Mouse (Mus musculus) macrophage (primary cell): ENCODE measurements around the gene Efcab2. TPM values are rescaled to one million over a fixed set of nuclear protein-coding genes. Genes with fewer than 3 reads are reported as not detected.

Experiments
- H3K27ac ChIP-seq: fragments of 350-480 bp; formaldehyde crosslinking; 2 replicates; pipeline ENCODE4 v1.9.0; 2021
- H3K36me3 ChIP-seq: fragments of 350-480 bp; formaldehyde crosslinking; 2 replicates; pipeline ENCODE4 v1.9.0; 2021; ENCODE audit errors: inconsistent target
- H3K4me3 ChIP-seq: fragments of 350-480 bp; formaldehyde crosslinking; 2 replicates; pipeline ENCODE4 v1.9.0; 2021; ENCODE audit errors: inconsistent target
- H3K79me2 ChIP-seq: fragments of 350-480 bp; formaldehyde crosslinking; 2 replicates; pipeline ENCODE4 v1.9.0; 2021; ENCODE audit errors: inconsistent target
- WGBS: methylation state at CpG from one replicate; pipeline ENCODE4 v1.1.7; 2026; ENCODE audit warnings: inconsistent platforms; ENCODE audit not compliant: missing documents; 5-methylcytosine and 5-hydroxymethylcytosine counted together
- polyA plus RNA-seq: library from polyadenylated mRNA; stranded (reverse); fragments of 250-400 nt; gene quantifications from 3 replicates; pipeline ENCODE4 v1.2.4, GENCODE M21; 2018; ENCODE audit warnings: inconsistent platforms

Gene Efcab2
- polyA plus RNA-seq, 1 experiment from 2014 or later: 3.6 TPM

GRCm38 (mm10) chr1:178485138-178485867 is 79.4 kb downstream of the Efcab2 start:
- Histone ChIP-seq H3K27ac (no peak overlapping the region), H3K36me3 (no peaks in the 10 kb centered on the region), H3K79me2 (no peaks in the 10 kb centered on the region), H3K4me3 (no peak overlapping the region)
- 90% methylated on average over 5 of the region's 5 CpGs for WGBS

DNA sequence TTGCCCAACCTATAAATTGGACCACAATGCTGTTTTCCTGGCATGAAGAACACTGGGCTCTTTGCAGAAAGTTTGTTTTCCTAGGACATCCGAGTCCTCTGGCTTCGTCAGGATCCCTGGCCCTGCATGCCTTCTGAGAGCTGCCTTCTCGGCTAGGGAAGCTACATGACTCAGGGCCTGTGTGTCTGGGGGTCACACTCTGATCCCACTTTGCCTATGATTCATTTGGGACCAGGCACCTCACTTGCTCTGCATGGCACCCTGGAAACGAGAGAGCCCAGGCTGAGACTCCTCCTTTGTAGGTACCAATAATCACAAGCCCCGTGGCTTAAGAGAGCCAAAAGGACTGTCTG is 80.0 kb downstream of the Efcab2 start:
- Histone ChIP-seq H3K27ac (no peak overlapping the region), H3K79me2 (no peaks in the 10 kb centered on the region), H3K4me3 (no peak overlapping the region), H3K36me3 (no peaks in the 10 kb centered on the region)
- WGBS: 94% methylated on average over 5 of the region's 5 CpGs

GRCm38 (mm10) chr1:178486828-178487227 is 80.9 kb downstream of the Efcab2 start:
- H3K36me3 ChIP-seq: no peaks in the 10 kb centered on the region
- no peak overlapping the region for H3K4me3 ChIP-seq
- H3K27ac ChIP-seq: no peak overlapping the region
- WGBS: 97% methylated on average over 5 of the region's 5 CpGs
- H3K79me2 ChIP-seq: no peaks in the 10 kb centered on the region

- no peaks in the 10 kb centered on the region for H3K36me3 ChIP-seq
- 29% methylated on average over 3 of the region's 3 CpGs for WGBS
- no peak overlapping the region for H3K27ac ChIP-seq
- H3K79me2 ChIP-seq: no peaks in the 10 kb centered on the region
- H3K4me3 ChIP-seq: no peak overlapping the region
Measured at GRCm38 (mm10) chr1:178489127-178489526, 83.2 kb downstream of the Efcab2 start.

GRCm38 (mm10) chr1:178491733-178492132 is 85.8 kb downstream of the Efcab2 start:
- Histone ChIP-seq H3K4me3 (no peak overlapping the region), H3K27ac (peak overlapping the region; percentile 39; the same call in 1 of the 2 replicates)
- WGBS: 8% methylated on average over 5 of the region's 5 CpGs

DNA sequence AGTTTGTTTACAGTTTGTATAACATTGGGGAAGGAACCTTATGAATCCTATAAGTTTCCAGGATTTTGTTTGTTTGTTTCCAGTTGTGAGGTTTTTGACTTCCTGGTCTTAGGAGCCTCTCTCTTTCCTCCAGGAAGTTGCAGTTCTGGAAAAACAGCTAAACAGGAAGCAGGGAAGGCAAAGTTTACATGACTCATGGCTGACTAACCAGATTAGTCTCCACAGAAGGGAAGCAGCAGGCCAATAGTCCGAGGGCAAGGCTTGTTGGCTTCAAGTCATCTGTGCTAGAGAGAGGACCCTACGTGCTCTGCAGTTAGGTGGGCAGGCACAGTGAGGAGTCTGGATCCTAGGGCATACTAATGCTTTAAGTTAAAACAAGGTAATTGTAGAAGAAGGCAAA is 86.6 kb downstream of the Efcab2 start:
- Histone ChIP-seq H3K4me3 (no peak overlapping the region), H3K79me2 (no peaks in the 10 kb centered on the region), H3K36me3 (no peaks in the 10 kb centered on the region), H3K27ac (peak overlapping the region; percentile 39)
- WGBS: 13% methylated on average over 2 of the region's 2 CpGs

More at GRCm38 (mm10) chr1:178491733-178492132, 85.8 kb downstream of the Efcab2 start:
- no peaks in the 10 kb centered on the region for H3K36me3 ChIP-seq
- H3K79me2 ChIP-seq: no peaks in the 10 kb centered on the region

GRCm38 (mm10) chr1:178496186-178496585 is 90.3 kb downstream of the Efcab2 start:
- no peaks in the 10 kb centered on the region for H3K79me2 ChIP-seq
- no peak overlapping the region for H3K27ac ChIP-seq
- H3K36me3 ChIP-seq: no peaks in the 10 kb centered on the region
- 88% methylated on average over 2 of the region's 2 CpGs for WGBS
- H3K4me3 ChIP-seq: no peak overlapping the region

DNA sequence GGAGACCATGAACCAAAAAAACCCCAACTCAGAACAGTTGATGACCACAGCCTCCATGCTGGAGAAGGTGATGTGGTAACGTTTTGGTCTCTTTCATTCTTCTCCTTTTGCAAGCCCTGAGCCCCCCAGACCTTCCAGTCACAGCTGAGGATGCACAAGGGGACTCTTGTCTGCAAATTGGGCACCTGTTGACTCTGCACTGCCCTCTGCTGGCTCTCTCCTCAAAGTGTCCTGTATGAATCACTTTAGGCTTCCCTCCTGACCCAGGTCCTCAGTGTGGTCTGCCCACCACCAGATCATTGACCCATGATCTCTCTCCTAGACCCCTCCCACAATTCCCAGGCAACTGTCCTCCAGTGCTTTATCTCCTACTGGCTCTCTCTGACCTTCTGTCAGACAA is 91.0 kb downstream of the Efcab2 start:
- Histone ChIP-seq H3K4me3 (no peak overlapping the region), H3K27ac (no peak overlapping the region), H3K79me2 (no peaks in the 10 kb centered on the region), H3K36me3 (no peaks in the 10 kb centered on the region)
- 12% methylated on average over 1 of the region's 1 CpGs for WGBS

DNA sequence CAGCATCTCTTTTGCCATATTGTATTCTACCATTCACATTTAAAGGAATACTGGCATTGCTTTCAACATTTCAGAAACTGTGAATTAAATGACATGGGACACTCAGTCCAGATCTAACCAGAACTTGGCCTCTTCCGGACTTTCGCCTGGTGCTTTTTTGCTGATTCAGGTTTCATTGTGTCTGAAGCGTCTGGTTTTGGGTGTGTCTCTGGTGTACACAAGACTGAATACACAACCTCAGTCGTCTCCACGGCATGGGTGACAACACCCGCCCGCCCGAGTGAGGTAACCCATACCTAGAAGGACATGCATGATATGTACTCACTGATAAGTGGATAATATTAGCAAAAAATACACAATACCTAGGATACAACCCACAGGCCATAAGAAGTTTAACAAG is 101.1 kb downstream of the Efcab2 start:
- 85% methylated on average over 8 of the region's 8 CpGs for WGBS
- Histone ChIP-seq H3K27ac (no peak overlapping the region), H3K36me3 (no peaks in the 10 kb centered on the region), H3K4me3 (no peak overlapping the region), H3K79me2 (no peaks in the 10 kb centered on the region)

DNA sequence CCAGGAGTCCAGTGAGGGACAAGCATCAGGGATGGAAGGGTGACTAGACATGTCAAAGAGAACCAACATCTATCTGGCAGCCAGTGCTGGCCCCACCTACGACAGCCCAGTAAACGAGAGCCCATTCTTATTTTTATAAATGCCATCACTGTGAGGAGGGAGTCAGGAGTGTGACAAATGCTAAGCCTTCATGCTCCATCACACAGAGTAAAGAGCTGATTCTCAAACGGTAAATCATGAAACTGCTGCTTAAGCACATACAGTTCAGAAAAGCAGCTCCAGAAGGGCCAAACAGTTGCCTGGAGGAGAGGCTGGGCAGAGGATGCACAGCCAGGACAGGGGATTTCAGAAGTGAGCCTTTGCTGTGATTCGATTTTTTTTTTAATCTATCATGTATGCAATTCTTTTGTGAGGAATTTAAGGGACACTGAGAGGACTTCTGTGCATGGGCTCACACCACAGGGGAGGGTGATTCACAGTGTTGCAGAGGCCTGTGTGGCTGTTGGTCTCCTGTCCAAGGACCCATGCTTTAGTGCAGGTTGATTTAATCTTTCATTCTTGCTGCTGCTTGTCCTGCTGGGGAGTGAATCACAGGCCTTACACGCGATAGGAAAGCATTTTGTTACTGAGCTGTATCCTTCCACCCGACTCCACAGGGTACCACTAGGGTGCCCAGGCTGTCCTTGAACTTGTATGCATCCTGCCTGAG is 106.6 kb downstream of the Efcab2 start:
- no peaks in the 10 kb centered on the region for H3K36me3 ChIP-seq
- H3K27ac ChIP-seq: no peak overlapping the region
- no peaks in the 10 kb centered on the region for H3K79me2 ChIP-seq
- no peak overlapping the region for H3K4me3 ChIP-seq
- WGBS: 80% methylated on average over 7 of the region's 7 CpGs

GRCm38 (mm10) chr1:178513954-178514353 is 108.1 kb downstream of the Efcab2 start:
- H3K79me2 ChIP-seq: no peaks in the 10 kb centered on the region
- 40% methylated on average over 3 of the region's 8 CpGs for WGBS
- no peak overlapping the region for H3K27ac ChIP-seq
- no peak overlapping the region for H3K4me3 ChIP-seq
- no peaks in the 10 kb centered on the region for H3K36me3 ChIP-seq

DNA sequence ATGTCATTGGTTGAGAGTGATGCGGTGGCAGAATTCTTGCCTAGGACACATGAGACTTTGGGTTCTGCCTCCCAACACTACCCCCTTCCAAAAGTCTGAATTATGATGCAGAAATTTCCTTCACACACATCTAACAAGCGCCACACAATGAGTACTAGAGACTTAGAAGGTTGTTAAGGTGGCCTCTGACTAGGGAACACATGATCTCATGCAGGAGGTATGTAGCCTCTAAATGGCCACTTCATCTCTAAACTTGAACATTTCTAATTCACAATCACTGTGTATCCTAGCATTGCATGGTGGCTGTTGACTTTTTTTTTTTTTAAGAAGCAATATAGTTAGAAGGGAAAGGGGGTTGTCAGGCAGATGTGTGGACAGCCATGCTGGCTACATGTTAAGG is 110.0 kb downstream of the Efcab2 start:
- H3K4me3 ChIP-seq: no peak overlapping the region
- H3K79me2 ChIP-seq: no peaks in the 10 kb centered on the region
- H3K36me3 ChIP-seq: no peaks in the 10 kb centered on the region
- H3K27ac ChIP-seq: no peak overlapping the region
- 86% methylated on average over 2 of the region's 2 CpGs for WGBS

DNA sequence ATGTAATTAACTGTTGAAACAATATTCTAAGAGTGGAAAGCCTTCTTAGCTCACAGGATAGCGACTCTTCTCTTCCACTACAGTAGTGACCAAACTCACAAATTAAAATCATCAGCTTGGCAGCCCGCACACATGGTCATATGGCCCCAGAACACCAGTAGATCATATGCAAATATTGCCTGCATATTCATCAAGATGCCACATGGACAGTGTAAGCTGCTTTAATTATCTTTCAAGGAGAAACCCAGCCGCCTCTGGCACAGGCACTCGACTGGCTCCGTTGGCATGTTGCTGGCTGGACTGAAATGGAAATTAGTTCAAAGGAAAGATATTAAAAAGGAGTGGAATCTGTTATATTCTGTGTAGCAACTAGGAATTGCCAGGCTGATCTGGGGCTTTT is 116.5 kb downstream of the Efcab2 start:
- Histone ChIP-seq H3K27ac (no peak overlapping the region), H3K36me3 (no peaks in the 10 kb centered on the region), H3K4me3 (no peak overlapping the region), H3K79me2 (no peaks in the 10 kb centered on the region)
- 93% methylated on average over 5 of the region's 5 CpGs for WGBS

DNA sequence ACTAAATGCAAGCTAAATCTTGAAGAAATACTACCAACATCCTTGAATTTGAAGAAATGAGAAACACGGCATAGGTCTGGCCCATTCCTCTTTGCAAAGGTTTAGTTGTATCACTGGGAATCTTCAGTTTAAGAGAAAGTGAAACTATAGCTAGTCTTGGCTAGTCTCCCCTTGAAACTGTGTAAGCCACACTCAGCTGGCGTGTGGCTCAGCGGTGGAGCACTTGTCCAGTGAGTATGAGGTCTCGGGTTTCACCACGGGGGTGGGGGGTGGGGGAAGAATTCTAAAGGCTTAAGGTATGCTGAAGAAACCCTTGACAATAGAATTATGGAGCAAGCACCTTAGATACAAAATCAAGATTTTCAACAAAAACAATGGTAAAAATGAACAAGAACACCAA is 117.3 kb downstream of the Efcab2 start:
- Histone ChIP-seq H3K4me3 (no peak overlapping the region), H3K27ac (no peak overlapping the region), H3K79me2 (no peaks in the 10 kb centered on the region), H3K36me3 (no peaks in the 10 kb centered on the region)
- WGBS: 23% methylated on average over 4 of the region's 5 CpGs

DNA sequence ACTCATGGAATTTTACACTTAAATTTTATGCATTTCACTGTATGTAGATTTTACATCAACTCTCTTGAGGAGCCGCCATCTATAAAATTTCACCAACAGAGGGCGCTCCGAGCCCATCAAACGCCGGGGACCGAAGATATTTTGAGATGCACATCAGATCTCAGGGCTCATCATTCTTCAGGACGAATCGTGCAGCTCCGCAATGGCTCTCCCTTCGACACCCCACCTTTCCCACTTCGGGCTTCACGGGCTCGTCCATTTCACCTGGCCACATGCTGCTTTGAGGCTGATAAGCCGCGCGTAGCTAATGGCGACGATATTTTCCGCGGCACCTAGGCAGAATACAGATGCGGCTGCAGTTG is 121.3 kb downstream of the Efcab2 start:
- no peak overlapping the region for H3K27ac ChIP-seq
- no peaks in the 10 kb centered on the region for H3K79me2 ChIP-seq
- WGBS: 2% methylated on average over 21 of the region's 21 CpGs
- no peak overlapping the region for H3K4me3 ChIP-seq
- H3K36me3 ChIP-seq: no peaks in the 10 kb centered on the region
